Mouse (Mus musculus): Measurements from ENCODE around the gene Cd300a. TPM values are rescaled to one million over a fixed set of nuclear protein-coding genes. Genes with fewer than 3 reads are reported as not detected.

Gene Cd300a
- total and polyA plus RNA-seq, 3 experiments = 0.81 to 1.5 (median 1.5) TPM

- DNase-seq = peak; percentile 48
These were observed 23.1 kb upstream of the Cd300a start for GRCm38 (mm10) chr11:114866486-114867360.

- DNase-seq = no peak
These were observed 22.2 kb upstream of the Cd300a start for GRCm38 (mm10) chr11:114867361-114868235.

- no peak for DNase-seq
These were observed 21.6 kb upstream of the Cd300a start for GRCm38 (mm10) chr11:114868280-114868679.

- DNase-seq = no peak
These were observed 20.1 kb upstream of the Cd300a start for GRCm38 (mm10) chr11:114869787-114870186.

DNA sequence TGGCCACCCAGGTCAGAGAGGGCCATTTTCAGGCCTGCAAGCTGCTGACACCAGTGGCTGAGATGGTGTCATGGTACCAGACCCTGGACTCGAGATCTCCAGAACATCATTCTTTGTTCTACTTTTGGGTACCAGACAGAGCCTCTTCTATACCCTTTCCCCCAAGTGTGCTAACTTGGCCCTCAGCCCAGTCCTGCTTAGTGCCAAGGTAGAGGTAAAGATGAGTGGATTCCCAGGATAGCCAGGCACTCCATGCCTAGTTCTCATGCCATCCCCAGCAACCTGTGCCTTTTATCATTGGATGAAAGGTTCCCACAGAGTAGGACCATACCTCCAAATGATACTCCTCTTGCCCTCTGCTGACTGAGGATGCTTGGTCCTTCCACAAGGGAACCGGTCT is 18.3 kb upstream of the Cd300a start:
- DNase-seq = no peak

DNA sequence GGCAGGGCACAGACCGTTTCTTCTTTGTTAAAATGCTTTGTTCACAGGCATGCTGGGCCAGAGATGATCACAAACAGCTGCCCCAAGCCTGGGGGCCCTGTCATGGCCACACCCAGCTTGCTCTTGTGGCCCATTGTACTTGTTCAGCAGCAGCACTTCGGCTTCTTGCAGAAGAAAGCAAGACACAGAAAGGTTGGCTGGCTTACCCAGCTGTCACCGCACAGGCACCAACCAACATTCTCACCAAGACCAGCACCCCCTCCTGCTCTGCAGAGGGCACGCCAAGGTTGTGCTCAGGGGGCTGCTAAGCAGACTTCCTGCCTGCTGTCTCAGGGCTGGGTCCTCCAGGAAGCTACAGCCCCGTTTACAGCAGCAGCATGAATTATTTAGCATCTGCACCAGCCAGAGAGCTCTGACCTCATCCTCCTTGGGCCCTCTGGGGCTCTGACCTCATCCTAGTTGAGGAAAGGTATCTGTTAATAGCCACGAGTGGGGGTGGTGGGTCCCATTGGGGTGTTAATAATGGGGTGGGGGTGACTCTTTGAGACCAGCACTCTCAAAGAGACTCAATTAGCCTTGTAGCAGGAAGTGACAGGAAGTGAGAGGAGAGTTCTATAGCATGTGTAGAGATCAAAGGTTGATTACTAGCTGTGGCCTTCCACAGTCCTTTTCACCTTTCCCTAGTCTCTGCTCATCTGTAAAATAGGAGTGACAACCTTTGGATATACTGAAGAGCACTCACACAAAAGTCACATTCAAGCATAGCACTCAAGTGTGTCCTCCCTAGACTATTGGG is 16.6 kb upstream of the Cd300a start:
- no peak for DNase-seq

- DNase-seq = no peak
These were observed 15.4 kb upstream of the Cd300a start for GRCm38 (mm10) chr11:114874226-114875145.

DNA sequence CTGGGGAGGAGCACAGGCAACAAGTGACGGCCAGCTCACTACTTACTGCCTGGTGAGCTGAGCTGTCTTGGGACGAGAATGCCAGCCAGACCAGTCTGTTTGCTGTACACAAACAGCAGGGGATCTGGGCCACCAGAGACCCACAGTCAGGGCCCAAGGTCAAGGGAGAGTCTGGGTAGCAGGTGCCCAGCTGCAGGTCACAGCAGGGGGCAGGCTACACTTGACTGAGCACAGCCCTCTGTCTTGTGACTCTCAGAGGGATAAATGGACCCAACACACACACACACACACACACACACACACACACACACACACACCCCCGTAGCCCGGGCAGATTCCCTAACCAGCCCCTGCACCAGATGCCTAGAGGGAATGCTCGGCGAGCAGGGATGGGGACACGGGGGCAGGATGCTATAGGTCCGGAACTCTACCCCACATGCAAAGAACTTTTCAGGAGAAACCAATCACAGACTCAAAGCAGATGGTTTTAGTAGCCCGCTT is 14.5 kb upstream of the Cd300a start:
- no peak for DNase-seq

DNA sequence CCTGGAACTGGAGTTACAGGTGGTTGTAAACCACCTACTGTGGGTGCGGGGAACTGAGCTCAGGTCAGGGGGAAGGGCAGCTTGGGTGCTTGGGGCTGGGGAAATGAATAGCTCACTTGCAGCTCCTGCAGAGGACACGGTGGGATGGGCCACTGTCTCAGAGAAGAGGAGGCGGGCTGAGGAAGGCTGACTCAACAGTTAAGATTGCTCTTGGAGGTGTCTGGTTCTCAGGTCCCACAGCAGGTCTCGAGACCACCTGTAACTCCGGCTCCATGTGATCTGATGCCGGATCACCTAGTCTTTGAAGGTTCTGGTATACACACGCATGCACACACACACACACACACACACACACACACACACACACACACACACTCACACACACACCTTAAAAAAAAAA is 13.7 kb upstream of the Cd300a start:
- no peak for DNase-seq

- DNase-seq = no peak
These were observed 13.2 kb upstream of the Cd300a start for GRCm38 (mm10) chr11:114876621-114877020.

- peak; percentile 48 for DNase-seq
These were observed 12.7 kb upstream of the Cd300a start for GRCm38 (mm10) chr11:114877145-114877544.

- no peak for DNase-seq
These were observed 10.2 kb upstream of the Cd300a start for GRCm38 (mm10) chr11:114879666-114880065.

GRCm38 (mm10) chr11:114880185-114880584 is 9.7 kb upstream of the Cd300a start:
- DNase-seq = no peak

GRCm38 (mm10) chr11:114880589-114880988 is 9.3 kb upstream of the Cd300a start:
- DNase-seq = no peak

GRCm38 (mm10) chr11:114883251-114883789 is 6.5 kb upstream of the Cd300a start:
- no peak for DNase-seq

- DNase-seq = no peak
These were observed 5.3 kb upstream of the Cd300a start for GRCm38 (mm10) chr11:114884380-114885100.

- no peak for DNase-seq
These were observed 701 bp downstream of the Cd300a start for GRCm38 (mm10) chr11:114890542-114890941.

GRCm38 (mm10) chr11:114896085-114896484 is 6.2 kb downstream of the Cd300a start:
- no peak for DNase-seq

- DNase-seq = peak; percentile 20
These were observed 8.2 kb downstream of the Cd300a start for GRCm38 (mm10) chr11:114898026-114898425.

GRCm38 (mm10) chr11:114903224-114903623 is 13.4 kb downstream of the Cd300a start:
- no peak for DNase-seq
